Mouse (Mus musculus) cerebellum, postnatal 14 days (tissue): Measurements from ENCODE around the gene Lhfpl4.

Experiments used
- DNase-seq, 2 experiments: peaks; one replicate each; pipeline ENCODE4 v3.0.0; 2021; ENCODE audit warnings: mixed read lengths in 2 of 2

The Lhfpl4 gene

GRCm38 (mm10) chr6:113194841-113195595 lies at the start of gene Lhfpl4:
Lhfpl4 (minus strand) TSS chr6:113195384.
- DNase-seq, result peak; percentile 83 to 87

GRCm38 (mm10) chr6:113242753-113243152 lies 47.6 kb upstream of the Lhfpl4 start:
- no peak for DNase-seq

GRCm38 (mm10) chr6:113238442-113238841 lies 43.3 kb upstream of the Lhfpl4 start:
- DNase-seq, result peak in 1 of 2 experiments; percentile 2

GRCm38 (mm10) chr6:113237542-113238270 lies 42.5 kb upstream of the Lhfpl4 start, which contains the start of gene Mtmr14:
Mtmr14 (plus strand) TSS chr6:113237843.
- peak; percentile 99 for DNase-seq

- DNase-seq, result no peak
Observed at GRCm38 (mm10) chr6:113235141-113235540, 40.0 kb upstream of the Lhfpl4 start.

- DNase-seq, result no peak
Observed at GRCm38 (mm10) chr6:113226705-113227104, 31.5 kb upstream of the Lhfpl4 start.

GRCm38 (mm10) chr6:113225798-113226197 lies 30.6 kb upstream of the Lhfpl4 start:
- no peak for DNase-seq

- peak in 1 of 2 experiments; percentile 10 for DNase-seq
Observed at GRCm38 (mm10) chr6:113216280-113216679, 21.1 kb upstream of the Lhfpl4 start.

GRCm38 (mm10) chr6:113195596-113195992 lies 410 bp upstream of the Lhfpl4 start:
- peak in 1 of 2 experiments; percentile 35 for DNase-seq

- no peak for DNase-seq
Observed at GRCm38 (mm10) chr6:113194517-113194840, 705 bp downstream of the Lhfpl4 start.

- peak; percentile 55 for DNase-seq
Observed at GRCm38 (mm10) chr6:113193765-113194460, 1.3 kb downstream of the Lhfpl4 start.

GRCm38 (mm10) chr6:113184866-113185525 lies 10.2 kb downstream of the Lhfpl4 start:
- no peak for DNase-seq

- no peak for DNase-seq
Observed at GRCm38 (mm10) chr6:113184163-113184562, 11.0 kb downstream of the Lhfpl4 start.

- DNase-seq, result no peak
Observed at GRCm38 (mm10) chr6:113179195-113179733, 15.9 kb downstream of the Lhfpl4 start.

GRCm38 (mm10) chr6:113178286-113179194 lies 16.6 kb downstream of the Lhfpl4 start:
- peak; percentile 50 to 57 for DNase-seq

- no peak for DNase-seq
Observed at GRCm38 (mm10) chr6:113176613-113177012, 18.6 kb downstream of the Lhfpl4 start.

- no peak for DNase-seq
Observed at GRCm38 (mm10) chr6:113175469-113175868, 19.7 kb downstream of the Lhfpl4 start.

- peak; percentile 69 to 82 for DNase-seq
Observed at GRCm38 (mm10) chr6:113172568-113172967, 22.6 kb downstream of the Lhfpl4 start.

- no peak for DNase-seq
Observed at GRCm38 (mm10) chr6:113172011-113172410, 23.2 kb downstream of the Lhfpl4 start.

- no peak for DNase-seq
Observed at GRCm38 (mm10) chr6:113170651-113171050, 24.5 kb downstream of the Lhfpl4 start.

- DNase-seq, result peak in 1 of 2 experiments; percentile 28
Observed at GRCm38 (mm10) chr6:113169852-113170251, 25.3 kb downstream of the Lhfpl4 start.
